Mouse (Mus musculus) forelimb bud, embryonic 11.5 days (tissue): ENCODE measurements around the gene 2210016L21Rik.

Experiments used
- DNase-seq: peaks from one replicate; pipeline ENCODE4 v3.0.0-alpha.2; 2012; ENCODE audit warnings: low read depth, low spot score

The 2210016L21Rik gene

DNA sequence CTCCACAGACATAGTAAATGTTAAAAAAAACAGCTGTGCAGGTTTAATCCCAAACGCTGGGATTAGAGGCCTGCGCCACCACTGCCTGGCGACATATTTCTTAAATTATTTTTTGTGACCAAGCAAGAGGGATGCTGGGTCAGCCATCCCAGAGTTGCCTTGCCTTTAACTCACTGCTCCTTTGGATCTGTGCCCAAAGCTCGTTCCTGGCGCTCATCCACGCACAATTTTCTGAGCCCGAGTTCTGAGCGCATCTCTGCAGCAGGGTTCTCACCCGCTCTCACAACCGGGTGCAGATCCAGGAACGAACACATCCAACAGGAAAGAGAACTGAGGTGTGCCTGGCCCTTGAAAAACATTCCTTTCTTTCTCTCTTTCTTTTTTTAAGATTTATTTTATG lies 36.5 kb downstream of the 2210016L21Rik start:
- DNase-seq = no peak

DNA sequence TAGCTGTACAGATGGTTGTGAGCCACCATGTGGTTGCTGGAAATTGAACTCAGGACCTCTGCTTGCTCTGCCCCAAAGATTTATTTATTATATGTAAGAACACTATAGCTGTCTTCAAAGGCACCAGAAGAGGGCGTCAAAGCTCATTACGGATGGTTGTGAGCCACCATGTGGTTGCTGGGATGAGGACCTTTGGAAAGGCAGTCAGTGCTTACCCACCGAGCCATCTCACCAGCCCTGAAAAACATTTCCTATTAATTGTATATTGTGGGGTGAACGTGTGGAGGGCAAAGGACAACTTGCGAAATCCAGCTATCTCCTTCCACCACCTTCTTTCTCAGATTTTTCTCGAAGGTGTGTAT lies 36.9 kb downstream of the 2210016L21Rik start:
- peak; percentile 50 for DNase-seq

DNA sequence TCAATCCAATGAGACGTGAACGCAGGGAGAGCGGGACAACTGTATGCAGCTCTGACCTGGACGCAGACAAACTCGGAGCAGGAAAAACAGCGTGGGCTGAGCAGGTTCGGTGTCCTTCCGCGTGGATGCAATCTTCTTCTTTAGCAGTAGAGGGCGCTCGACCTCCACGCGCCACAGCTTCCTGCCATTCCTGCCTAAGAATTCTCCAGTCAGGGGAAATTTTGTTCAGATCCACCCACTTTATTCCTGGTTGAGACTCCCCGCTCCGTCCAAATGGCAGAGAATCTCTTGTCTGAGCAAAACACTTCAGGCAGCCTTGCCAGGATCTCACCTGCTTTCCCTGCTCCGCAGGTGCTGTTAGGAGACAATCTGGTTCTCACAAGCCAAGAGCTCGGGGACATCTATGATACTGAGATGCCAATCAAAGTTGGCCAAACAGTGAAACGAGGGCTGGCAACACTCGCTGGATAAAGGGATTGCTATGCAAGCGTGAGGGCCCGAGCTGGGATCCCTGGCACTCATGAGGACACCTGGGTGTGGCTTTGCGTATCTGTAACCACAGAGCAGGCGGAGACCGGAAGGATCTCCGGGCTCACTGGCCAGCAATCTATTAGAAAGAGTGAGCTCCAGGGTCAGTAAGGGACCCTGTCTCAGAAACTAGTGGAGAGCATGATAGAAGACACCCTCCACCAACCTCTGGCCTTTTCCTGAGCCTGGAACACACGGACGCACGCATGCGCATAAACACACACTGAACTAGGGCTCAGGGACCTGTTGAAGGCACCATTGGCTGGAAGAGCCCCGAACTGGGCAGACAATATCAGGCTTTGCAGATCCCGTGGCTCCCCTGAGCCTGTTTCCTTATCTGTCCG lies 37.5 kb downstream of the 2210016L21Rik start:
- peak; percentile 74 for DNase-seq

DNA sequence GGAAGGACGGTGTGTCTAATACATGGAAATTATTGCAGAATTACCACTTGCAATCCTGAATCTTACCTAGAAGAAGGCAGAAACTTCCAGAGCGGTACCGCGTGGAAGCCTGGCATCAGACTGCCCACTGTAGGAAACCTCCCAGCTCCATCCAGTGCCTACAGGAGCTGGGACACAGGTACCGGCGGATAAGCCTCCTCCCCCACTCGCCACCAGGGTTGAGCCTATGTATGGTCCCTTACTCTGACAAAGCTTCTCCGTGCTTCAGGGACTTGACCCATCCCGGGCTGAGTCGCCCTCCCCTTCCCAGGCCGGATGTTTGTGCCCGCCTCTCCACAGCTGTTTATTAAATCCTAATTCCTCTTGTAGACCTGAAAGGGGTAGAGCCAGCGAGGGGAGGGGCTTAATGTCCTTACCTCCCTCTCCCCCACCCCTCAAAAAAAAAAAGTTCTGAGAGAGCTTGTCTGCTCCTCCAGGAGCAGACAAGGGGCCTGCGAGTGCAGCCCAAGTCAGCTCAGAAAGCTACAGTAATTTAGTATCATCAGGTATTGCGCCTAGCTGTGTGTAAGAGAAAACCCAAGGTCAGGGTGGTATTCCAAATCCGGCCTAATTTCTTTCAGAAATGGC lies 38.3 kb downstream of the 2210016L21Rik start:
- DNase-seq = peak; percentile 21

DNA sequence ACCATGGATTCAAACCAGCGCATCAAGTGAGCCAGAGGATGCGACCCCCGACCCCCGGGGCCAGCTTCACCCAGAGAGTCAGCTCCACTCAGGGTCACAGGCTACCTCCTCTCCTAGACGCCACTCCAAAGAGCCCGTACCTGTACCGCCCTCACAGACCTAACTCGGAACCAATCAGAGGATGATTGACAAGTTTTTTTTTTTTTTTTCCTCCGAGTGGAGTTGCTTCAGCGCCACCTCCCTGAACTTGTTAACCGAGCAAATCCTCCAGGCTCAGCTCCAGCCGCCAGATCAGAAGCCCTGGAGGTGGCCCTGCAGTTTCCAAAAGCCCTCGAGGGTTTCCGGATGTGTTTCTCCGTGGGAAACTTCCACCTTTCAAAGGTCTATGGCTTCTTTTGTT lies 40.0 kb downstream of the 2210016L21Rik start:
- DNase-seq = no peak

DNA sequence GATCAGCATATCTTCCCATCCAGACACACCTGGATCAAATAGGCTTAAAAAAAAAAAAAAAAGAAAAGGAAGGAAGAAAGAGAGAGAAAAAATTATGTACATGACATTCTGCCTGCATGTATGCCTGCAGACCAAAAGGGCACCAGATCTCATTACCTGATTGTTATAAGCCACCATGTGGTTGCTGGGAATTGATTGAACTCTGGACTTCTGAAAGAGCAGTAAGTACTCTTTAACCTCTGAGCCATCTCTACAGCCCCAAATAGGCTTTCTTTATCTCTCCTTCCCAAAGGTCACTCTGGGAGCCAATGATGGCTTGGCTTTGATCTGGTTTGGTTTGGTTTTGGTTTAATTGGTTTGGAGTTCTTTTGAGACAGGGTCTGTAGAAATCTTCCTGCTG lies 43.1 kb downstream of the 2210016L21Rik start:
- no peak for DNase-seq

DNA sequence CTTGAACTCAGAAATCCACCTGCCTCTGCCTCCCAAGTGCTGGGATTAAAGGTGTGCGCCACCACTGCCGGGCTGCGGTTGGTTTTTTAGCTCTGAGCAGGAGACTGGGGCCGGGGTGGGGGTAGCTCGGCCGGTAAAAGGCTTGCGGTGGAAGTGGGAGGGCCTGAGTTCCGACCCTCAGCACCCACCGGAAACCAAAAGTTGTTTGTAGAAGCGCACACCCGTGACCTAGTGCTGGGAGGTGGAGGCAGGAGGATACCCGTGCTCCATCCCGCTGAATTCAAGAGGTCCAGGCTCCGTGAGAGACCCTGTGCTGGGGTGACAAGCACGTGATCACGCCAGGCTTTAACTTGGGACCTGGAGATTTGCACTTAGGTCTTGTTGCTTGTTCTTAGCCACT lies 54.5 kb downstream of the 2210016L21Rik start:
- DNase-seq = no peak

DNA sequence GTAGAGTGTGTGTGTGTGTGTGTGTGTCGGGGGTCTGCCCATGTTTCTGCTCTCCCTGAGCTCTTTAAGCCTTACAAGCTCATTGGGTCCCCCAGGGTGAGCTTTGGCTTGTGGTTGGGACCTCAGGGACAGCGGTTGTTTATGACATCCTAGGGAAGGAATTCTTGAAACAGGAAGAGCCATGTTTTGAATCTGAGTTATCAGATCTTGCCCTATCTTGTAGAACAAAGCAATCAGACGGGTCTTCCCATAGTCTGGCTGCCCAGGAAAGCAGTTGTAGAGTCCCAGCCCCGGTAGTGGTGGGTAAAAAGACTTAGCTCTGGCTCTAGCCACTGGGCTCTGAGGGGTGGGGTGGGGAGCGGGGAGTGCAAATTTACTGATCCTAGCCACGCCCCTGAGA lies 55.4 kb downstream of the 2210016L21Rik start:
- DNase-seq = no peak
